27 mouse cellular contexts compared by ENCODE assay signal in the genomic region with DNA sequence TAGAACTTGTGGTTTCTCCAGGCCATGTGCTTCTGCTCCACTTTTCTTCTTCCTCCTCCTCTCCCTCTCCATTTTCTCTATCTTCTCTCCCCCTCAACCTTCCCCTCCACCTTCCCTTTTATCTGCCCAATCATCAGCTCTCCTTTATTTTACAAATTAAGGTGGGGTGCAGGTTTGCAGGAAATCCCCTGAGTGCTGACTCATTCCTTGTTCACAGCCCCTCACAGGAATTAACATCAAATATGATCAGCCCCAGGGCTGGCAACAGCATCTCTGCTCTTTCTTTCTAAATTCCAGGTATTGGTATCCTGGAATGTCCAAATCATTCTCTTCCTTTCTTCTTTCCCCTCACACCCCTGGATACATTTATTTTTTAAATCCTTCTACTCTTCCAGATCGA.
"Had no signal": no experiment of that assay in that cellular context is flagged by ENCODE, and none has a peak within 500 bp of the region (broad histone marks: within the 10 kb centered on the region; RNA-seq: fewer than 3 reads in every experiment).

No protein-coding gene starts in this region.

- H3K4me3 ChIP-seq: heart, embryonic 10.5 days; heart, embryonic 13.5 days; heart, embryonic 15.5 days; hindbrain, embryonic 13.5 days; hindbrain, embryonic 15.5 days; kidney, embryonic 15.5 days; limb, embryonic 10.5 days; limb, embryonic 12.5 days; liver, embryonic 13.5 days; liver, embryonic 15.5 days had no signal

- H3K9ac ChIP-seq: heart, embryonic 13.5 days; heart, embryonic 15.5 days; hindbrain, embryonic 13.5 days; hindbrain, embryonic 15.5 days; kidney, embryonic 15.5 days; limb, embryonic 12.5 days; liver, embryonic 13.5 days; liver, embryonic 15.5 days had no signal

- ATAC-seq: hindbrain, postnatal 0 days; intestine, embryonic 16.5 days had no signal

- DNase-seq: gastrocnemius, postnatal 14 days; gastrocnemius, postnatal 36 days; heart, adult 18-20 months; heart, postnatal 14 days; heart, postnatal 36 days; kidney, adult 11 months; kidney, adult 2 months; kidney, adult 9 months; kidney, postnatal 14 days; kidney, postnatal 36 days; layer of hippocampus, adult 9-11 months; layer of hippocampus, postnatal 36 days; liver; liver, embryonic 13.5 days had no signal

- H3K36me3 ChIP-seq: heart, embryonic 10.5 days; heart, embryonic 13.5 days; heart, embryonic 15.5 days; hindbrain, embryonic 13.5 days; hindbrain, embryonic 15.5 days; kidney, embryonic 15.5 days; limb, embryonic 10.5 days; limb, embryonic 12.5 days; liver, embryonic 13.5 days; liver, embryonic 15.5 days had no signal

- H3K9me3 ChIP-seq: heart, embryonic 10.5 days; heart, embryonic 13.5 days; heart, embryonic 15.5 days; hindbrain, embryonic 13.5 days; hindbrain, embryonic 15.5 days; kidney, embryonic 15.5 days; limb, embryonic 10.5 days; limb, embryonic 12.5 days; liver, embryonic 13.5 days; liver, embryonic 15.5 days had no signal

- H3K27ac ChIP-seq: heart, embryonic 10.5 days; heart, embryonic 13.5 days; heart, embryonic 15.5 days; hindbrain, embryonic 13.5 days; hindbrain, embryonic 15.5 days; hindbrain, postnatal 0 days; kidney, embryonic 15.5 days; kidney, postnatal 0 days; limb, embryonic 10.5 days; limb, embryonic 12.5 days; liver, embryonic 13.5 days; liver, embryonic 15.5 days had no signal

- H3K4me2 ChIP-seq: heart, embryonic 13.5 days; heart, embryonic 15.5 days; hindbrain, embryonic 13.5 days; hindbrain, embryonic 15.5 days; kidney, embryonic 15.5 days; limb, embryonic 12.5 days; liver, embryonic 11.5 days; liver, embryonic 13.5 days; liver, embryonic 15.5 days had no signal
